Mouse (Mus musculus) ES-Bruce4 (cell line): ENCODE measurements at regions not wholly inside any gene's neighbourhood (a gene's known extent, or its start where the extent isn't known, plus 50 kb on each side); places are given as distances from the start of the nearest gene placed in this dataset.

Experiments used
- CTCF ChIP-seq: IDR thresholded peaks from one replicate; pipeline ENCODE4 v1.8.1; 2011; ENCODE audit warnings: low read depth, low read length
- POLR2A ChIP-seq: IDR thresholded peaks from one replicate; pipeline ENCODE4 v1.8.1; 2011; ENCODE audit warnings: low read length; ENCODE audit not compliant: insufficient read depth

DNA sequence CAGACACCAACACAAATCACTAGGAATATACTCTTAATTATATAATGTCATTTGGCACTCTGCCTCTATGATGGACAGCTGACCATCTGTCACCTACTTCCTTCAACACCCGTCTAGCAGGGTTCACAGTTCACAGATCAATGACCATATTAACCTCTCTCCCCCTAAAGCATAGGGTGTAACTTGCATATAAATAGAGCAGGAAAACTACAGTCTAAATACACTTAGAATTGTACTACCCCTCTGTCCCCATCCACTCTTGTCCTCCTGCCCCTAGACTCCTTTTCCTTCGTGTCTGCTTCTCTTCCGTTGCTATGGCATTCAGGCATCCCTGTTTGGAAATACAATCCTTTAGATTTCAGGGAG is 181.6 kb downstream of the Atp6ap1l start:
- TF ChIP-seq POLR2A: no peak
- no peak for TF ChIP-seq CTCF
